Mouse (Mus musculus) layer of hippocampus, adult 9-11 months (tissue): Measurements from ENCODE around the gene Tyw1.

Experiments used
- DNase-seq: peaks from one replicate; pipeline ENCODE4 v3.0.0; 2022

Gene Tyw1

DNA sequence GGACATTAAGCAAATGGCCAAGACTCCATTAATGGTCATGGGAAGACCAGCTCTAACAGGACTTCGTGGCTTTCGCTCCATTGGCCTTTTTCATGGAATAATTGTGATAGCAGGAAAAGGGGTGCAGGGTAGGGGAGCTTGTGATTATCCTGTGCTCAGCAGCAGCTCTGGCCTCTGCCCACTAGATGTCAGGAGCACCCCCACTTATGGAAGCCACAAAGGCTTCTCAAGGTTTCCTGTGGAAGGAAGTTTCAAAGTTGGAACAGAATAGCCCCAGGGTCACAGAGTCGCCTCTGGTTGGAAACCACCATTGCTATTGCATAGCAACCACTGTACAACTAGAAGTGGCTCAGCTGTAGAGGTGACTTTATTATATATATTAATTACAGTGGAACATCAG is 65.1 kb downstream of the Tyw1 start:
- DNase-seq, result no peak

DNA sequence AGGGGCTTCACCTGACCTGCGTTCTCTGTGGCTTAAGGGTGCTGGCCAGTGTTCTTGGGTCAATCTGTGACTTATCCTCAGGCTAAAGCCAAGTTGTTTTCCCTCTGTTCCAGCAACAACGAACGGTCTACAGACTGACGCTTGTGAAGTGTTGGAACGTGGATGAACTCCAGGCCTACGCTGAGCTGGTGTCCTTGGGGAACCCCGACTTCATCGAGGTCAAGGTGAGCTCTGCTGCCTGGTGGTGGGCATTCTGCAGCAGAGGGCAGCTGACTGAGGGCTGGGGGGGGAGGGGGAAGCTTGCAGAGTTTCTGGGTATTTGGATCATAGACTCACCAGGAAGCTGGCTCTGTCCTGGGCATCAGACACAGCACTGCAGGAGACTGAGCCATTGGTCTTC is 70.1 kb downstream of the Tyw1 start:
- no peak for DNase-seq

DNA sequence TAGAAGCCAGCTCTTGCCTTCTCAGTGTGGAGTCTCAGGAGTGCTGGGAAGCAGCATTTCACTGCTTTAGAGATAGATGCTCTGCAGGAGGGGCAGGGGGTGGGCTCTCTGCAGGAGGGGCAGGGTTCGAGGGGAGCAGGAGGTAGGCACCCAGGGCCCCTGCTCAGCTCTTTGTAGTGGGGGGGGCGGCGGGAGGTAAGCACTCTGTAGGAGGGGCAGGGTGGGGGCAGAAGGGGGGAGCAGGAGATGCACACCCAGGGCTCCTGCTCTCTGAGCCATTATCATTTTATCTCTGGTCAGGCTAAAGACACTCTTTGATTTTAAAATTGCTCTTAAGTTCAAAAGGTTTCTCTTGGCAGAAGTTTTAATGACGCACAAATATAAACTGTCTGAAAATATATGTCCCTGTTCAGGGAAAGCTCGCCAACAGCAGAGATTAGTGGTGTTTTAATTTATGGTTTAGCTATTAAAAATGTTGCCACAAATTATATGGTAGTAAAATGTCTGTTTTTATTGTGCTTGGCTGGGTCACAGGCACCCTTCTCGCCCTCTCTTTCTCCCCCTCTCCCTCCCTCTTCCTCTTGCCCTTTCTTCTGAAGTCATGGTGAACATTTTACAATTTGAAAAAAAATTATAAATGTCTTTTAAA is 72.3 kb downstream of the Tyw1 start:
- no peak for DNase-seq

DNA sequence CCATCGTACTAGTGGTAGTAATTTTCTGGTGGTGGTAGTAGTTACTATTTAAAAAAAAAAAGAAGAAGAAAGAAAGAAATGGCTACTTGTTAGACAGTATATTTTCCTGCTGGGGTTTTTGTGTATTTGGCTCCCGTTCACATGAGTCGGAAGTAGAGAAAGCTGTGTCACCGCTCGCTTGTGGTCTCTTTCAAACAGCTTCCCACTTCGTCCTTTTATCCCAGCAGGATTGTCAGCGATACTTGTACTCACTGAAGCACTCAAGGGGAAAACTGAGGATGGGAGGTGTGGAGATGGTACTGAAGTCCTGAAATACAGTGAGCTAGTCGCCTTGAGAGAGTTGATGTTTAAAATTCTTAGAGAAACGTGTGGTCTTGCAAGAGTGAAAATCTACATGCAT is 72.9 kb downstream of the Tyw1 start:
- DNase-seq, result no peak

DNA sequence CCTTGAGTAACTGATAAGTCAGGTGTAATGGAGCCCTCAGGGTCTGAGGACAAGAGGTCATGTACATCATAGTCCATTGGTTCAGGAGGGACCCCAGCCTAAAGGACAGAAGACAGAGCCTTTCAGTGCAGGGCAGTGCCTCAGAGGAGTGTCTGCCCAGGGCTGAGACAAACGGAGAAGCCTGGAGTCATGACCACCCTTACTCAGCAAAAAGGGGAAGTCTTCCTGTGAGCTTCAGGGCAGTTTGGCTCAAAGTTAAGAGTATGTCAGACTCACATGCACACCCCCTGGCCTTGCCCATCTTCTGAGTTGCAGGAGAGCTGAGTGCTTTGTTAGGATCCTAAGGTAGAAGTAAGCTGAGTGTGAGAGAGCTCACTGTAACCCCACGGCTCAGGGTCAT is 74.5 kb downstream of the Tyw1 start:
- DNase-seq, result no peak

DNA sequence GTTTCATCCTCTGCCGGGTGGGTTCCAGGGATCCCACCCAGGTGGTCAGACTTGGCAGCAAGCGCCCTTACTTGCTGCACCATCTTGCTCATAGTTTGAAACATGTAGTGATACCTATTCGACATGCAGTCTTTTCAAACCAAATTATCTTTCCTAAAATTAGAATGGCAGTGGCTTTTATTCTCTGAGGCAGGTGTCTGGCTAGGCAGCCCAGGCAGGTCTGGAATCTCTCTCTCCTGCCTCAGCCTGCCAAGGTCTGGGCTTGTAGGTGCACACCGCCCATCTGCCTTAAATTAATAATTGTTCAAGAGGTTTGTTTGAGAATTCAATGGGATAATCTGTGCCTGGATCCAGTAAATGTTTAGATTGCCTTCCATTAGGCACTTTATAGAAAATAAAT is 75.4 kb downstream of the Tyw1 start:
- DNase-seq, result no peak

DNA sequence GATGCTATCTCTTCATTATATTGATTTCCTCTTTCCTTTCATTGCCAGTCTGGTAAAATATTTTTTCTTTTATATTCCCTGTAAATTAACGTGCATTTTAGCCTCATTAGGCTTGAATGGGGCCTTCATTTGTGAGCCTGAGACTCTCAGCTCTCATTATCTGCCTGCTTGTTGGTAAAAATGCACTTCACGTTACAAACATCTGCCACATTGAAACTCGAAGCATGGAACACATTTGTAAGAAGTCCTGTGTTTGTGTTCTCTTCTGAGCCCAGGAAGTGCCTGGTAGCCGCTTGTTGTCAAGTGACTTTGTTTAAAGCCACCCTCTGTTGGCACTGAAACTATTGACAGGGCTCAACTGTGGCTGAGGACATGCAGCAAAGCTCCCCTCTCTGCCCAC is 75.8 kb downstream of the Tyw1 start:
- DNase-seq, result peak; percentile 26

DNA sequence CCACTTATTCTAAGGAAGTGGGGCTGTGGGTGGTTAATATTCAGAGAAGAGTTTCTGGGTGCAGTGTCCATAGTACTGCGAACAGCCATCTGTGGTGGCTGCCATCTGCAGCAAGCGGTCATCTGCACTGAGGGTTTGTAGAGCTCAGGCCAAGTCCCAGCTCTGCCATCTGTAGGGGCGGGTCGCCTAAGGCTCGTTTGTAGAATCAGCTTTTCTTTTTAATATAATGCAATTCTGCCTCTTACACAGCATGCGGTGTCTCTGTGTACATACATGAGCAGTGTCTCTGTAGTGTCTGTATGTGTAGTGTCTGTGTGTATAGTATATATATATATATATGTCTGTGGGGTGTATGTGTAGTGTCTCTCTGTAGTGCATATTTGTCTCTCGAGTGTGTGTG is 78.1 kb downstream of the Tyw1 start:
- DNase-seq, result no peak

DNA sequence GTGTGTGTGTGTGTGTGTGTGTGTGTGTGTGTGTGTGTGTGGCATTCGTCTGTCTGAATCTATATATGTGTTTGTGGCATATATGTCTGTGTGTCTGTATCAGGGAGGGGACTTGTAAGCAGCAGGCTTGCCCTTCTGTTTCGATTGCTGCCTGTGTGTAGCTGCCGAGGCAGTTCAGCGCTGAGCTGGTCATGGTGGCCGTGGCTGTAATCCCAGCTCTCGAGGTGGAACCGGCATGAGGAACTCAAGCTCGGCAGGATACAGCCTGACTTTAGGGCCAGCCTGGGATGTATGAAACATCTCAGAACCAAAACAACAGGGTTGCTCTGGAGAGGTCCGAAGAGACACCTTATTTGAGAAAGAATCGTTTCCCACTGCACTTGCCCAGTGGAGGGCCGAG is 78.6 kb downstream of the Tyw1 start:
- no peak for DNase-seq

DNA sequence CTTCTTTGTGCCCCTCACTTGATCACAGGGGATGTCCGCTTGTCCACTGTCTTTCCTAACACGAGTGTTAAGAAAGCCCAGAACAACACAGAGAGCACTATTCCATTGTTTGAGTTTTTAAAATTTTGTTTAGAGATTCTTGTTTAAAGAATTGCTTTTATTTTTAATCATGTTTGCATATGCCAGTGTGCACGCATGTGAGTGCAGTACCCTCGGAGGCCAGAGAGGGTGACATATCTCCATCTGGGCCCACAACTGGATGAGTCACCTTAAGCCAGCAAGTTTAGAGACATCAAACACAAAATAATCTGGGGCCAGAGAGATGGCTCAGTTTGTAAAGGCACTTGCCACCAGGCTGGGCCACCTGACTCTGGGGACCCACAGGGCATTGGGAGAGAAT is 80.0 kb downstream of the Tyw1 start:
- no peak for DNase-seq

DNA sequence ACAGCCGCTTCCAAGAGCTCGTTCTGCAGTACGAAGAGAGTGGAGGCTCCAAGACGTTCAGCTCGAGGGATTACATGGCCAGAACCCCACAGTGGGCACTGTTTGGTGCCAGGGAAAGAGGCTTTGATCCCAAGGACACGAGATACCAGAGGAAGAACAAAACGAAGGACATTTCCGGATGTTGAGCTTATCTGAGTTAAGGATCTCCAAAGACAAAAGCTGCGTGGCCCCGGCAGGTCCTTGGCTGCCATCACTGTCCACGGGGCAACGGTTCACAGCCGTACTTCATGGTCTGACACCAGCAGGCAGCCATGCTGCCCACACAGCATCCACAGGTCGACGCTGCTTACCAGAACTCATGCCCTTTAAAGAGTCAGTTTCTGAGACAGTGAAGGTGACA is 85.2 kb downstream of the Tyw1 start:
- DNase-seq, result no peak

DNA sequence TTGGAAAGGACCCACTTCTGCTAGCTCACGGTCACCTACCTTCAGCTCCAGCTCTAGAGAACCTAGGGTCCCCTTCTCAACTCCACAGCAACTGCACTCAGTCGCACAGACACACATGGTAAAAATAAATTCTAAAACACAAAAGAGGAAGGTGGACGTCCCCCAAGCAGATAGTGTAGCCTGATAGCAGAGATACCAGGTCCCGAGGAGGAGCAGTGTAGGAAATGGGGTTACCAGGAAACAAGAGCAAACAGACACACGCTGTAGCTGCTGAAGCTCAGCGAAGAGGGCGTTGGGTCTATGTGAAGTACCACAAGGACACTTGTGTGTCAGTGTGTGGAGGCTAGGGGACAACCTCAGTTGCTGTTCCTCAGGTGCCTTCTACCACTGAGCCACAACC is 89.6 kb downstream of the Tyw1 start:
- no peak for DNase-seq

DNA sequence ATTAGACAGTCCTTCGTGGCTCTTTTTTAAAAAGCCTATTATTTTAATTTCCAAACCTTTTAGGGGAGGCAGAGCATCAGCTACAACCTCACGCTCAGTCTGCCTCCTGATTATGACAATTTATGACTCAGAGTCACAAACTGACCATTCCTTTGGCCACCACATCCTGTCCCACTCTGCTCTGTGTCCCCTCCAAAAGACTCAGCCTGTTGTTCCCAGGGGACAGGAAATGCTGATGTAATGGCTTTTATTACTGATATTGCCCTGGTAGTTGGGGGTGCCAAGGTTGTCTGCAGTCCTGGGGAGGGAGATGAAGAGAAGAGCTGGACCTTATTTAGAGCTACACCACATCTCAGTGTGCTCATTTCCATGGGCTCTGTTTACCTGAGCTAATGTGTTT is 90.5 kb downstream of the Tyw1 start:
- DNase-seq, result no peak

DNA sequence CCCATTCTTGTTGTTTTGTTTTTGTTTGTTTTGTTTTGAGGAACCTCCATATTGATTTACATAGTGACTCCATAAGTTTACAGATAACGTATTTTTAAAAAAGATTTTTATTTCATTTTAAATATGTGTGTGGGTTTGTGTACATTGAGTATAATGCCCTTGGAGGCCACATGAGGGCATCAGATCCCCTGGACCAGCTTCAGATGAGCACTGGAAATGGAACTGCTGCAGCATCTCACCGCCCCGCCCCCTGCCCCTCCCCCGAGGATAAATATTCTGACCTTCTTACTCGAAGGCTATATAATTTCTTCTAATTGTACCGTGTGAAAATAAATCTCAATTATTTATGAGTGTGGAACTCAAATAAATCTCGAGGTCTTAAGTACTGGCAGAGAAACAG is 99.8 kb downstream of the Tyw1 start:
- DNase-seq, result no peak

DNA sequence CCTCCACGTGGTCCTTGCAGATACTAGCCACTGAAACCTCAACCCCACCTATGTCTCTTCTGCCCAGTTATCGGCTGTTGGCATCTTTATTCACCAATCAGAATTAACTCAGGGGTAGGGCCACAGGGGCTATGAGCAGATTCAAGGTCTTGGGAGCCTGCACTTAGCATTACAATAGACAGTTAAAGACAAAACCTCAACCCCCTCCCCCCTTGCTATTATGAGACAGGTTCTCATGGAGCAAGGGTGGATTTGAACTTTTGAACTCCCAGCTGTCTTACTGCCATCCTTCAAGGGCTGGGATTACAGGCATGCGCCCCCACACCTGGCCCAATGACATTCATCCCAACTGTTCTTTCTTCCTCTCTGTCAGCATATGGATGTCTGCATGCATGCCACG is 107.7 kb downstream of the Tyw1 start:
- DNase-seq, result no peak

DNA sequence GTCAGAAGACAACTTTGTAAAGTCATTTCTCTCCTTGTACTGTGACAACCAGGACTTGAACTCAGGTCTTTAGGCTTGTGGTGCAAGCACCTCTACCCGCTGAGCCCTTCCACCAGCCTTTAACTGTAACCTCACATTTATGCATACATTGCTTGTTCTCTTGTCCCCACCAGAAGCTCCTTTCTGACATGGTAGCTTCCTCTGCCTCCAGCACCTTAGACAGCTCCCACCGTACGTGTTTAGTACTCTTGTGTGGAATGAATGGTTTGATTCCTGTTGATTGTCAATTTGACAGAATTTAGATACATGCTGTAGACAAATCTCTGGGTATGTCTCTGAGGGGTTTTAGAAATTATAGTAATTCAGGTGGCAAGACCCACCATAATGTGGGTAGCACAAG is 108.4 kb downstream of the Tyw1 start:
- no peak for DNase-seq

DNA sequence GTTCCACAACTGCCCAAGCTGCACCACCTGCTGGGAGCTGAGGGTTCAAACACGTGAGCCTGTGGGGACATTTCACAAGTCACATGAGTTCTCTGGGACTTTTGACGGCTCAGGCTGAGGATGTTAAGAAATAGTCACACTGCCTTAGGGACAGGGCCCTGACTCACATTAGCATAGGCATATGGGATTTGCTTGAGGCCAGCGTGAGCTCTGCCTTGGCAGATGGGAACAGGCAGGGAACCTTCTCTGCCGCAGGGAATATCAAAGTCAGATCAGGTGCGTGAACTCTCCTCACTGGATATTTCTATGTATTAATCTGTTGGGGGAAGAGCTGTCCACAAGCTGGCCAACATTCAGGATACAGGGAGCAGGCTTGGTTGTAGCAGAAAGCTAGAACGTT is 112.8 kb downstream of the Tyw1 start:
- DNase-seq, result no peak

DNA sequence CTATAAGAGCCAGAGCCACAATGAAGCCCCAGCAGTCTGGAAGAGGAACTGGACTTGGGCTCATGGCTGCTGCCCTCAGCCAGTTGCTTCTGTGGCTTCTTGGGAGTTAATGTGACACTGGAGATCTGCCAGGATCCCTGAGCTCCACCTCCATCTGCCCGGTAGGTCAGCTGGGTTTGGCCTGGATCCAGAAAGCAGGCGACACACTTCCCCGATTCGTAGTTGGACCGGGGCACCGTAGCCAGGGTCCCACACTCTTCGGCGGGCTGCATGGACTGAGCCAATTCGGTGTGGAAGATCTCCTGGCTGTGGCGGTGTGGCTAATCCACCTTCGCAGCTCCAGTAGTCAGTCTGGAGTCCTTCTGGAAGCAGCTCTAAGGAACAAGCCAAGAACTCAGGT is 113.8 kb downstream of the Tyw1 start, which contains the start of gene Caln1:
TSS of gene Caln1 (plus strand) at position 219 of the 400 bp plus-strand sequence.
- DNase-seq, result no peak

DNA sequence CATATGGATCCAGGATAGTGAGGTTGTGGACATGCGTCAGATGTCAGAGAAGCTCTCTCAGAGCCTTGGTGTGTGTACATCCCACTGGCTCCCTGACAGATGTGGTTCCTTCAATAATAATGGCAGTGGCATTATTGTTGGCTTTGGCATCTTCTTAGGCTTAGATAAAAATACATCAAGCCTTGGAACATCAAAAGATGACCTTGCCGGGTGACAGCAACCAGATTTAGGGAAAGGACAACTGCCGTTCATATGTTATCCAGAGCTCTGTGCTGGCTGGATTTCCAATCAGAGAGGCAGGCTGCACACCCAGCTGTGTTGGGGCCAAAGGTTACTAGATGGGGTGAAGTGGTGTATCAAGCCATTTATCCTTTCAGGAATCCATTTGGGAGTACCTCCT is 120.0 kb downstream of the Tyw1 start:
- DNase-seq, result no peak

DNA sequence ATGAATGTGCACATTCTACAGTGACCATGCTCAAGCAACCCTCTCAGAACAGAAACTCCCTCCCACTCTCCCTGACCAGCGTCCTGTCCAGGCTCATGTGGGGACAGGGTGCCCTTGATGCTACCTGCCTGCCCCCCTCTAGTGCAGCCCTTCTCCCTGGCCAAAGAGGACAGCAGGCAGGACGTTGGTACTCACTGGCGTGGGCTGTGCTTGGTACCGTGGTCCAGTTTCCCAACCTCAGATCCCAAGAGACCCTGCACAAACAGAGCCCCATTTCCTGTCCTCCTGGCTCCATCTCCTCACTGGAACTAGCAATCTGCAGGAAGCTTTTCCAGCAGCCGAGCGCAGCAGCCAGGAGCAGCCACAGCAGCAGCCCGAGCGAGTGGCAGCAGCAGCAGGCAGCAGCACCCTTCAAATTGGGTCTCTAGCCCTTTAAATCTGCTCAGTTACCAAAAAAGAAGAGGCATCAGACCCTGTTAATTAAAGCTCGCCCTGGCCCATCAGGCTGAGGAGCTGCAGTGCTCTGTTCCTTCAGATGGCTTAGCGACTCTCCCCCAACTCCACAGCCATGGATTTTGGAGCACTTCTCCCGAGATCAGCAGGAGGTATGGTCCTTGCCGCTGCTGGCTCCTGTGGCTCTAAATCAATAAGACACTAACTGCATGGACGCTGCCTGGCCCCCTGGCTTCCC is 128.9 kb downstream of the Tyw1 start, which contains the start of gene A330070K13Rik:
TSS of gene A330070K13Rik (minus strand) at position 410 of the 691 bp plus-strand sequence.
- DNase-seq, result no peak

DNA sequence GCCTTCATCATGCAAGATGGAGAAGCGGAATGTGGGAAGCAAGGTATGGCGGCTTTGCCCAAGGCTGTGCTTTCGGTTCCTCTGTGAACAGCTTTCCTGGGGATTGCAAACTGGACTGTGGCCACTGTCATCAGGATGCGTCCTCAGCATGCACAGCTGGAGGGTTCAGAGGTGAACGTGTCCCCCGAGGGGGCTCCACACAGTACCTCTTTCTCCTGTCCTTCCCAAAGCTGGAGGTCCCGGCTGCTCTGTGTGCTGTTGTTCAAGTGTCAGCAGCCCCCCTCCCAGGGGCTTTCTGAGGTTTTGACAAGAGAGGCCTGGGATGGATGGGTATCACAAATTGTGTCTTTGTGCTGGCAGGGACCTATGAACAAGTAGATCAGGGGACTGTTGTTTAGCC is 131.0 kb downstream of the Tyw1 start:
- DNase-seq, result no peak
